Mouse (Mus musculus) limb, embryonic 12.5 days (tissue): ENCODE data around the gene Ptpdc1. TPM values are rescaled to one million over a fixed set of nuclear protein-coding genes. Genes with fewer than 3 reads are reported as not detected.

Experiments used
- microRNA counts: library from miRNA; unstranded; fragments of <30 nt; microRNA quantifications from one replicate; lab custom pipeline; 2017
- microRNA-seq: library from miRNA; unstranded; fragments of <30 nt; microRNA quantifications from one replicate; pipeline ENCODE4, GENCODE M21; 2017
- polyA plus RNA-seq: library from polyadenylated mRNA; unstranded; fragments of >200 nt; fragmentation: Nextera tagmentation; extraction: Ambion mirVana; gene quantifications from 2 replicates; pipeline ENCODE4 v1.2.1, GENCODE M21; 2016

Gene Ptpdc1
- polyA plus RNA-seq, 1 experiment from 2014 or later: 20.1 TPM

MicroRNAs within 50 kb of the gene (microRNA counts, 519-probe panel; counts per million panel counts)
- microRNA mmu-let-7a (lab: Ali Mortazavi, UCI) (6,448 counts per million, percentile 77 among the panel's probes with 10 or more counts), microRNA mmu-let-7d (lab: Ali Mortazavi, UCI) (7,871 counts per million, percentile 88 among the panel's probes with 10 or more counts), microRNA mmu-let-7f (lab: Ali Mortazavi, UCI) (5,324 counts per million, percentile 54 among the panel's probes with 10 or more counts)

Small RNA genes within 50 kb of the gene (microRNA-seq; reads per million reads assigned to microRNA genes)
- not detected for gene Gm24111
- gene Mirlet7a-1: 46.5 reads per million, percentile 43 among the genes with 10 or more reads in this experiment
- gene Mirlet7d: 2,923 reads per million, percentile 86 among the genes with 10 or more reads in this experiment
- not detected for gene Mirlet7f-1

Other genes starting within 250 kb of the Ptpdc1 start
- 4.4 and 5.9 TPM in 2 replicates for gene Zfp169, start 112.2 kb downstream of the Ptpdc1 start, polyA plus RNA-seq
- gene A830005F24Rik, start 112.1 kb downstream of the Ptpdc1 start, polyA plus RNA-seq: 2.9 and 3.9 TPM in 2 replicates
- gene Barx1, start 37.3 kb upstream of the Ptpdc1 start, polyA plus RNA-seq: 2.7 and 4.8 TPM in 2 replicates
- gene Phf2, start 245.5 kb upstream of the Ptpdc1 start, polyA plus RNA-seq: 9.9 and 10.5 TPM in 2 replicates